Mouse (Mus musculus) adrenal gland, adult 18-20 months (tissue): ENCODE results near the gene Meox1. TPM values are rescaled to one million over a fixed set of nuclear protein-coding genes. Genes with fewer than 3 reads are reported as not detected.
A peak's percentile ranks its signal among the peaks of the same experiment; 100 is the strongest.

Experiments
- DNase-seq, 2 experiments: peaks; one replicate each; pipeline ENCODE4 v3.0.0; 2021 to 2022; ENCODE audit warnings: low spot score in 2 of 2
- total RNA-seq, 2 experiments: library from RNA; stranded (reverse); gene quantifications; 1 replicate in 1 of 2; 2 replicates in 1 of 2; pipeline ENCODE4 v1.2.3; 2021

The Meox1 gene
- total RNA-seq, 2 experiments from 2014 or later = 1.8 to 4.2 TPM

GRCm38 (mm10) chr11:101858742-101859141 is 35.4 kb downstream of the Meox1 start:
- no peak for DNase-seq

- DNase-seq = no peak
Measured at GRCm38 (mm10) chr11:101855950-101856712, 38.0 kb downstream of the Meox1 start.

GRCm38 (mm10) chr11:101851042-101851441 is 43.1 kb downstream of the Meox1 start:
- DNase-seq = no peak

- peak; percentile 8 to 42 for DNase-seq
Measured at GRCm38 (mm10) chr11:101849286-101849685, 44.9 kb downstream of the Meox1 start.

GRCm38 (mm10) chr11:101847509-101847908 is 46.7 kb downstream of the Meox1 start:
- no peak for DNase-seq

GRCm38 (mm10) chr11:101842773-101843163 is 51.4 kb downstream of the Meox1 start:
- no peak for DNase-seq

- no peak for DNase-seq
Measured at GRCm38 (mm10) chr11:101841998-101842772, 52.0 kb downstream of the Meox1 start.

- DNase-seq = no peak
Measured at GRCm38 (mm10) chr11:101840405-101840804, 53.8 kb downstream of the Meox1 start.

- DNase-seq = no peak
Measured at GRCm38 (mm10) chr11:101839426-101839825, 54.7 kb downstream of the Meox1 start.

- DNase-seq = no peak
Measured at GRCm38 (mm10) chr11:101832001-101832400, 62.2 kb downstream of the Meox1 start.

- DNase-seq = no peak
Measured at GRCm38 (mm10) chr11:101830616-101831015, 63.6 kb downstream of the Meox1 start.

- DNase-seq = no peak
Measured at GRCm38 (mm10) chr11:101830112-101830511, 64.1 kb downstream of the Meox1 start.

GRCm38 (mm10) chr11:101828718-101829117 is 65.5 kb downstream of the Meox1 start:
- DNase-seq = no peak

Other genes with a start within 250 kb of the Meox1 start
- 10 to 100 TPM; 11.6 to 14.3 TPM for gene Arl4d, start 228.8 kb downstream of the Meox1 start, total RNA-seq
- 10 to 100 TPM; 24.2 to 27.7 TPM for gene Dhx8, start 161.5 kb downstream of the Meox1 start, total RNA-seq
- 1 to 10 TPM in 1 of 2 experiments, under 1 TPM in 1; 0.77 to 2.0 TPM for gene Etv4, start 109.0 kb downstream of the Meox1 start, total RNA-seq
- not detected for gene Sost, start 72.6 kb upstream of the Meox1 start, total RNA-seq
- not detected for gene Cfap97d1, start 89.9 kb upstream of the Meox1 start, total RNA-seq
- 100 to 1,000 TPM; 107 to 138 TPM for gene Dusp3, start 92.6 kb upstream of the Meox1 start, total RNA-seq
- 10 to 100 TPM; 10.8 to 20.2 TPM for gene Mpp3, start 134.1 kb upstream of the Meox1 start, total RNA-seq
- gene Cd300lg, start 147.1 kb upstream of the Meox1 start, total RNA-seq = 10 to 100 TPM; 32.4 to 33.4 TPM
- gene Mpp2, start 194.1 kb upstream of the Meox1 start, total RNA-seq = 10 to 100 TPM in 1 of 2 experiments, 1 to 10 TPM in 1; 8.8 to 13.0 TPM
- not detected for gene Ppy, start 206.9 kb upstream of the Meox1 start, total RNA-seq
- not detected for gene Pyy, start 213.5 kb upstream of the Meox1 start, total RNA-seq